Mouse (Mus musculus) erythroid progenitor cell, adult 5-6 weeks (primary cell): ENCODE data around the gene Myef2. TPM values are rescaled to one million over a fixed set of nuclear protein-coding genes. Genes with fewer than 3 reads are reported as not detected.
"Not testable (repeated sequence)": the region's sequence is repeated elsewhere in the genome, so short reads cannot be mapped to it uniquely, and the experiment has no call there.

Experiments
- ATAC-seq: replicated peaks from 2 replicates; pipeline ENCODE4 v1.8.0; 2016; ENCODE audit warnings: moderate number of reproducible peaks, mild to moderate bottlenecking, moderate TSS enrichment, inconsistent platforms; ENCODE audit not compliant: poor library complexity, low FRiP score, severe bottlenecking
- total RNA-seq, 2 experiments: library from RNA; stranded (forward) in 1 of 2; stranded (reverse) in 1 of 2; fragments of 150-400 nt in 1 of 2; fragments of 186-747, 209-891 nt in 1 of 2; gene quantifications; 2 replicates each; pipeline versions ENCODE4 v1.2.3 to v1.2.4; 2015 to 2017; ENCODE audit warnings: low replicate concordance in 2 of 2

The Myef2 gene
- total RNA-seq (2015; ENCODE audit: low replicate concordance) (109 and 129 TPM in 2 replicates), total RNA-seq (2017; ENCODE audit: low replicate concordance) (185 and 209 TPM in 2 replicates)

DNA sequence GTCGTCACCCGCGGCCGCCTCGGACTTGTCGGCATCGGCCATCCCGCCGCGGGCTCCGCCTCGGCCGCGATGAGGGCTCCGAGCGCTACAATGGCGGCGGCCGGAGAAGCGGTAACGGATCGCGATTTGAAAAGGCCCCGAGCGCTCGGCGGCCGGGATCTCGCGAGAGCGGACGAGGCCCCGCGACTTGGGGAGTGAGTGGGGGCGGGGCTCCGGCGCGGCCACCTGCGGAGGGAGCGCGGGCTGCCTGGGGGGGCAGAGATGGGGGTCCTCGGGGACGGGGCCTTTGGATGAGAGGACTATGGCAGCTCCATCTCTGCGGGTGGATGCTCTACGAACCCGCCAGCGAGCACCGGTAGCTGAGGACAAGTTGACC lies at the start of gene Myef2:
Gene Myef2 (minus strand): TSS at position 185 of the 376 bp plus-strand sequence.
- peak; percentile 90 for ATAC-seq

GRCm38 (mm10) chr2:125162012-125162470 lies 38.6 kb upstream of the Myef2 start:
- no peak for ATAC-seq

DNA sequence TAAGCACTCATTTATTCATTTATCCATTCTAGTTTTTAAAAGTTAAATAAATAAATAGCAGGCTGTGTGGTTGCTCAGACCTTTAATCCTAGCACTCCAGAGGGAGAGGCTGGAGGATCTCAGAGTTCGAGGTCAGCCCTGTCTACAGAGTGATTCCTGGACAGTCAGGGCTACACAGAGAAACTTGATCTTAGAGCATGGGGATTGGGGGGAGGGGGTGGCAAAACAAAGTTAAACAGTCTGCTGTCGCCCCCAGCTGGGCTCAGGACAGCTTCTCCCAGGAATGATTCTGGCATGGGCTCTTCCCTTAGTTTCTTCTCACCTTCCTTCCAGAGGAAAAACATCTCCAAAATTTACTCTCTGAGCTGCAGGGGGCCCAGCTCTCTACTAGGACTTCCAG lies 32.0 kb upstream of the Myef2 start:
- ATAC-seq = no peak

DNA sequence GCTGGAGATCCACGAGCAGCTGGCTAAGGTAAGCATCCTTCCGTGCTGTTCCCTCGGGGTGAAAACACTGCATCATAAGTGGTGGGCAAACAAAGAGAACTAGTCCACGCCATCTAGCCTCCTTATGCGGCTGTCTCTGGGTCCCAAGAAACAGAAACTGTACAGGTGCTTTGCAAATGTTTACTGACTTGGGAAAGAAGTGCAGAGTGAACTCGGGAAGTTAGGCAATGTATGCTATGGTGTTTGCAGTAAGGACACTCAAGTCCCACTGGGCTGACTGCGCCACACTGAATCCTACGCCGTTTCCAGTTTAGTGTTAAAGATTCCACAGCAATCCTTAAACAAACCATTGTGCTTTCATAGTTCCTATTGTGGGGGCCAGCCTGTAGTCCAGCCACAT lies 30.8 kb upstream of the Myef2 start:
- no peak for ATAC-seq

DNA sequence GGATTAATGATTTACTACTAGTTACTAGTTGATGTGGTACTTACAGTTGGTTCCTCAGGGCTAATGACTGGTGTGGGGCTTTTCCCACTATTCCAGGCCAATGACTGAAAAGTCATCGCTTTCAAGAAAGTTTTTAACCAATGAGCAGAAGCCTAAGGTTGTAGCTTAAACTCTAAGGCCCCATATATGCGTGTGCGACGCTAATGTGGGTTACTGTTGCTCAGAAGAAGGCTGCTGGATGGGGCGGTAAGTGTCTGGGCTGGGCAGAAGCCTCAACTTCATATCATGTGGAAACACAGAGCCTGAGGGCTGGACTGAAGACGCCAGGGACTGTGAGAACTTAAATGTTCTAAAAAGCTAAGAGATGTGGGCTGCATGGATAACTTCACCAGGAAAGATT lies 28.9 kb upstream of the Myef2 start, which contains the start of gene Slc12a1:
Gene Slc12a1 (plus strand): TSS at position 118 of the 400 bp plus-strand sequence.
- no peak for ATAC-seq

GRCm38 (mm10) chr2:125142336-125142735 lies 18.9 kb upstream of the Myef2 start:
- ATAC-seq = no peak

DNA sequence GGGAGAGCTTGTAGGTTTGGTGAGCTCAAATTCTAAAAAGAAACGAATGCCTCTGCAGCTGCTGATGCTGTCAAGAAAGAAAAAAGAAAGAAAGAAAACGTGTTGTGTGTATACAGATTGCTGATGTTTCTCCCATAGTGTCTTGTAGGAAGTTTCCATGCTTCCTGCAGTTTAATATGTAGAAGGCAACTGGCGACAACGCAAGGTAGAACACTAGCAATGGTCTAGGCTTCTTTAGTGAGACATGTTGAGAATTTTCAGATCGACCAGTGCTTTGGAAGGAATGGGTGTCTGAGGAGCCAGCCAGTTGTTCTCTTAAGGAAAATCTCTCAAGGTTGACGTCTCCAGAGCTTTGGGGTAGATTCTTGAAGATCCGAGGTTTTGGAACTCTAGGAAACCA lies 13.4 kb upstream of the Myef2 start:
- no peak for ATAC-seq

DNA sequence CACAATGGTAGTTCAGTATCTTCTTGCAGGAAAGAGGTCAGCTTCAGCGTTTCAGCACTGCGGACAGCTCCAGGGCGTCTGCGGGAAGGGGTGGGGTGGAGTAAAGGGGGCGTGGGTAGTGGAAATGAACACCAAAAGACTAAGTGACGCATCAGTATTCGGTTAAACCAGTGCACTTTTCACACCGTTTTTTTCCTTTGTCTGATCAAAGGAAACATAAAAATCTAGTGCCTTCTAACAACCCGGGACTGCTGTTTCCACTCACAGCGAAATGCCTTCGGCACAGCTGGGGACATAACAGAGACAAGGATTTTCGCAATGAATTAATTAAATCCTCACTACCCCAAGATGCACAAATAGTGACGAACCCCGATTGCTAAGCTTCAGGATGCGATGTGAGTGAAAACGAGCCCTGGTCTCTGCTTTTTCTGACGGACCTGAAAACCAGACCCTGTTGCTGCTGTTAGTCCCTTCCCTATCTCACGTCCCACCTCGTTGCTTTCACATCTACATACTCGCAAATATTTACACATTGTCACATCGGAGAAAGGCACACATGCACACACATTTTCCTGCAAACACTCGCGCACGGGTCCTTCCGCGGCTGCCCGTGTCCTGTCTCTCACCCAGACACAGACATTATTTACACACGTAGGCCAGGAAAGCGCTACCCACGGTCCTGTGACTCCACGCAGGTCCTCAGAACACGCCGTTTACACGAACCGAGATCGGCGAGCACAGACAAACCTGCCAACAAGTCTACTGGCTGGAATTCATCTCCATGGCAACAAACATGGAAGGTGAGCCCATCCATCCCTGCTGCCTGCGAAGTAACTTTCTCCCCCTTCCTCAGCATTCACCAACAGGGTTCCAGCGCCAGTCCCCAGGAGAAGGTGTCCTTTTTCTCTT lies 12.7 kb upstream of the Myef2 start, which contains the start of gene Ctxn2:
Gene Ctxn2 (plus strand): TSS at position 790 of the 909 bp plus-strand sequence.
- no peak for ATAC-seq

GRCm38 (mm10) chr2:125134113-125134512 lies 10.7 kb upstream of the Myef2 start:
- ATAC-seq = no peak

GRCm38 (mm10) chr2:125126792-125127191 lies 3.3 kb upstream of the Myef2 start:
- ATAC-seq = no peak

GRCm38 (mm10) chr2:125125824-125126223 lies 2.4 kb upstream of the Myef2 start:
- no peak for ATAC-seq

- peak; percentile 62 for ATAC-seq
Observed at GRCm38 (mm10) chr2:125122624-125123476, 611 bp downstream of the Myef2 start.

- no peak for ATAC-seq
Observed at GRCm38 (mm10) chr2:125122288-125122623, 1.2 kb downstream of the Myef2 start.

DNA sequence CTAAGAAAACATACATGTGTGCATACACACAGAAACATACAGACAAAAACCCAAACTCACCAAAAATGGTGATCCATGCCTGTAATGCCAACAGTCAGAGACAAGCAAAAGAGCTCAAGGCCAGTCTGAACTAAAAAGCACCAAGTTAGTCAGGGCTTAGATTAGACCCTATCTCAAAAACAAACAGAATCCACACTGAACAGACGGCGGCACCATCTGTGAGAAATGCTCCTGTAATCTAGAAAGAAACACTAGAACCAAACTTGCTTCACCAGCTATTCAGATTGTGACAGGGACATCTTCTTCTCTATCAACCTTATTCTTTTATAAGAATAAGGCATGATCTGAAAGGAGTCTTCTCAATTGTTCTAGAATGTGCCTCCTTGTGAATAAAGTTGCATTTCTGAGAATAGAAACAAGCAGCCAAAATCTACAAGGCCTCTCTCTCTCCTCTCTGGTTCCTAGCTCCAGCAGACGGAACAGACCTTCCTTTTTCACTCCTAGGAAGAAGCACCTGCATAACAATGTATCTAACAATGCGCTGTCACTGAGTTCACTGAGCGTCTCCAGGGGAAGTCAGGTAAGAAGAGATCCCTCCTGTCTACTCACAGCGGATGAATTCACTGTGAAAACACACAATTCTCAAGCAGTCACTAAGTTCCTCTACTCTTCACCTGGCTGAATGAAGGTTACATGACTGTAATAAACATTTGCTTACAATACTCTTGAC lies 3.9 kb downstream of the Myef2 start:
- ATAC-seq = no peak

DNA sequence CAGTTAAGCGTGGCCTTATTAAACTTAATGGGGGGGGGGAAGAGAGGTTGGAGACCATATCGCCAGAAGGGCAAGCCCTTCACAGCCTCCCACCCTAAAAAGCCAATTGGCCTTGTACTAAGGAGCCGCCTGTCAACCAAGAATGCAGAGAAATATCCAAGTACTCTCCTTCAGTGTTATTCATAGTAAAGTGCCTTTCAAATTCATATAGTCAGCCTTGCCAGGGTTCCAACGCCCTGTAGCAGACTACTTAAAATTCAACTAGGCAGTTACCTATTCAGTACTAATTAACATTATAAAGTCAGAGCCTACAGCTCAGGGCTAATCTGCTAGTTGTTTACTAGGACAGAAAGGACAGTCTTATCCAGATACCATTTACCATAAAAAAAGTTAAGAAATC lies 16.9 kb downstream of the Myef2 start:
- not testable (repeated sequence) for ATAC-seq

GRCm38 (mm10) chr2:125104491-125104890 lies 19.0 kb downstream of the Myef2 start:
- not testable (repeated sequence) for ATAC-seq

DNA sequence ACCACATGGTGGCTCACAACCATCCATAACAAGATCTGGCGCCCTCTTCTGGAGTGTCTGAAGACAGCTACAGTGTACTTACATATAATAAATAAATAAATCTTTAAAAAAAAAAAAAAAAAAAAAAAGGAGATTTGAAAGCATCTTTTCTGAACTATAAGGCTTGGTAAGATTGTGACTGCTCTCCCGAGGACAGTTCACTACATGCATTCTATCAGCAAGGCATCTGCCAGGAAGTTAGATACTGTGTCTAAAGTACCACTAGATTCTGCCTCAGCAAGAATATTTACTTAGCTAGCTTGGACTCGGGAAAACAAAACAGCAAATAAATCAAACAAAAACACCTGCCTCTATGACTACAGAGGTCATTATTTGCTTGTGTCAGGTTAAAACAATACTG lies 31.3 kb downstream of the Myef2 start:
- not testable (repeated sequence) for ATAC-seq

GRCm38 (mm10) chr2:125088757-125089156 lies 34.7 kb downstream of the Myef2 start:
- ATAC-seq = no peak

GRCm38 (mm10) chr2:125083879-125084278 lies 39.6 kb downstream of the Myef2 start:
- ATAC-seq = no peak
